Mouse (Mus musculus) CH12.LX (cell line): Measurements from ENCODE around the gene Igsf8. TPM values are rescaled to one million over a fixed set of nuclear protein-coding genes. Genes with fewer than 3 reads are reported as not detected.

ENCODE experiments used
- DNase-seq: peaks from one replicate; pipeline ENCODE4 v3.0.0-alpha.2; 2013; ENCODE audit errors: extremely low read depth
- H3K27ac ChIP-seq: 2 replicates; pipeline ENCODE4 v1.5.1; 2012; ENCODE audit warnings: low read depth, mild to moderate bottlenecking, control low read depth, moderate library complexity; ENCODE audit not compliant: insufficient read depth
- H3K27me3 ChIP-seq: replicated peaks from 2 replicates; pipeline ENCODE3; 2012; ENCODE audit warnings: inconsistent platforms
- H3K36me3 ChIP-seq, 2 experiments: replicated peaks in 1 of 2; 2 replicates each; pipeline versions ENCODE3 to v1.6.1; 2012; ENCODE audit warnings: inconsistent platforms in 1 of 2, low read length in 1 of 2, mild to moderate bottlenecking in 1 of 2, mixed read lengths in 1 of 2, moderate library complexity in 1 of 2; ENCODE audit not compliant: control insufficient read depth in 1 of 2, insufficient read depth in 1 of 2
- H3K4me1 ChIP-seq, 2 experiments: 2 replicates each; pipeline ENCODE4 v1.6.1; 2012; ENCODE audit warnings: inconsistent platforms in 1 of 2, moderate library complexity in 1 of 2; ENCODE audit not compliant: insufficient read depth in 2 of 2, control insufficient read depth in 1 of 2
- H3K4me2 ChIP-seq: 2 replicates; pipeline ENCODE4 v1.6.1; 2012; ENCODE audit warnings: low read depth, mild to moderate bottlenecking, control low read depth; ENCODE audit not compliant: poor library complexity, insufficient read depth, severe bottlenecking
- H3K4me3 ChIP-seq, 3 experiments: fragments of 150-350 bp in 1 of 3; sonication (generic) in 1 of 3; replicated peaks in 1 of 3; 2 replicates each; pipeline versions ENCODE3 to v1.5.1; 2011 to 2012; ENCODE audit warnings: low read depth in 2 of 3, low read length in 2 of 3, mild to moderate bottlenecking in 2 of 3, moderate library complexity in 2 of 3, control low read depth in 1 of 3, improper control_type of control experiment in 1 of 3, inconsistent platforms in 1 of 3, mixed read lengths in 1 of 3; ENCODE audit not compliant: poor library complexity in 1 of 3
- H3K79me2 ChIP-seq: replicated peaks from 2 replicates; pipeline ENCODE4 v1.6.1; 2012; ENCODE audit warnings: mild to moderate bottlenecking, moderate library complexity; ENCODE audit not compliant: control insufficient read depth, poor library complexity, insufficient read depth, severe bottlenecking; ENCODE audit errors: extremely low read depth
- H3K9ac ChIP-seq: 2 replicates; pipeline ENCODE4 v1.6.1; 2012; ENCODE audit warnings: low read depth, mild to moderate bottlenecking, control low read depth, moderate library complexity; ENCODE audit not compliant: insufficient read depth
- H3K9me3 ChIP-seq: replicated peaks from 2 replicates; pipeline ENCODE3; 2012; ENCODE audit warnings: low read length, inconsistent platforms, mixed read lengths
- BHLHE40 ChIP-seq: IDR thresholded peaks from 2 replicates; pipeline ENCODE4 v1.6.1; 2011; ENCODE audit warnings: mild to moderate bottlenecking, low read depth, low read length, improper control_type of control experiment
- CHD2 ChIP-seq: IDR thresholded peaks from 2 replicates; pipeline ENCODE4 v1.6.1; 2011; ENCODE audit warnings: low read length, improper control_type of control experiment
- CTCF ChIP-seq, 2 experiments: IDR thresholded peaks in 1 of 2; conservative IDR thresholded peaks in 1 of 2; 2 replicates each; pipeline ENCODE4 v1.5.1; 2011 to 2012; ENCODE audit warnings: low read depth in 2 of 2, low read length in 2 of 2, improper control_type of control experiment in 1 of 2, inconsistent platforms in 1 of 2, mild to moderate bottlenecking in 1 of 2, moderate library complexity in 1 of 2
- ELF1 ChIP-seq: IDR thresholded peaks from 2 replicates; pipeline ENCODE4 v1.6.1; 2014; ENCODE audit warnings: low read depth, mild to moderate bottlenecking, inconsistent platforms, low read length, improper control_type of control experiment
- GABPA ChIP-seq: IDR thresholded peaks from 2 replicates; pipeline ENCODE4 v1.6.1; 2012; ENCODE audit warnings: low read depth, low read length, improper control_type of control experiment, inconsistent platforms; ENCODE audit not compliant: insufficient replicate concordance
- HCFC1 ChIP-seq: IDR thresholded peaks from 2 replicates; pipeline ENCODE4 v1.6.1; 2012; ENCODE audit warnings: low read depth, mild to moderate bottlenecking, inconsistent platforms, low read length, improper control_type of control experiment
- IRF4 ChIP-seq: IDR thresholded peaks from 2 replicates; pipeline ENCODE4 v1.6.1; 2014; ENCODE audit warnings: low read depth, mild to moderate bottlenecking, inconsistent platforms, low read length, improper control_type of control experiment
- JUND ChIP-seq: conservative IDR thresholded peaks from 2 replicates; pipeline ENCODE4 v1.6.1; 2011; ENCODE audit warnings: low read depth, low read length, improper control_type of control experiment
- MAX ChIP-seq: IDR thresholded peaks from 2 replicates; pipeline ENCODE4 v1.6.1; 2011; ENCODE audit warnings: low read length, improper control_type of control experiment
- MAZ ChIP-seq: IDR thresholded peaks from 2 replicates; pipeline ENCODE4 v1.6.1; 2012; ENCODE audit warnings: low read depth, mild to moderate bottlenecking, inconsistent platforms, low read length, improper control_type of control experiment, moderate library complexity
- MEF2A ChIP-seq: IDR thresholded peaks from 2 replicates; pipeline ENCODE4 v1.6.1; 2014; ENCODE audit warnings: low read depth, mild to moderate bottlenecking, inconsistent platforms, low read length, improper control_type of control experiment, borderline replicate concordance
- MXI1 ChIP-seq: IDR thresholded peaks from 2 replicates; pipeline ENCODE4 v1.6.1; 2011; ENCODE audit warnings: mild to moderate bottlenecking, low read depth, low read length, improper control_type of control experiment
- MYC ChIP-seq: IDR thresholded peaks from 2 replicates; pipeline ENCODE4 v1.6.1; 2011; ENCODE audit warnings: low read depth, mild to moderate bottlenecking, improper control_type of control experiment, low read length
- NELFE ChIP-seq: IDR thresholded peaks from 2 replicates; pipeline ENCODE4 v1.6.1; 2011; ENCODE audit warnings: low read depth, low read length, improper control_type of control experiment
- PAX5 ChIP-seq: IDR thresholded peaks from 2 replicates; pipeline ENCODE4 v1.6.1; 2012; ENCODE audit warnings: low read length, inconsistent platforms, mixed read lengths
- POLR2A ChIP-seq: IDR thresholded peaks from 2 replicates; pipeline ENCODE4 v1.6.1; 2011; ENCODE audit warnings: low read depth, mild to moderate bottlenecking, improper control_type of control experiment, low read length
- RAD21 ChIP-seq: IDR thresholded peaks from 2 replicates; pipeline ENCODE4 v1.6.1; 2011; ENCODE audit warnings: low read depth, mild to moderate bottlenecking, low read length, improper control_type of control experiment, moderate library complexity
- RCOR1 ChIP-seq: conservative IDR thresholded peaks from 2 replicates; pipeline ENCODE4 v1.6.1; 2012; ENCODE audit warnings: low read depth, mild to moderate bottlenecking, inconsistent platforms, low read length, improper control_type of control experiment
- SIN3A ChIP-seq: IDR thresholded peaks from 2 replicates; pipeline ENCODE4 v1.6.1; 2012; ENCODE audit warnings: low read length, improper control_type of control experiment, inconsistent platforms
- SMC3 ChIP-seq: IDR thresholded peaks from 2 replicates; pipeline ENCODE4 v1.6.1; 2011; ENCODE audit warnings: low read depth, low read length, improper control_type of control experiment
- TBP ChIP-seq: conservative IDR thresholded peaks from 2 replicates; pipeline ENCODE4 v1.6.1; 2011; ENCODE audit warnings: low read depth, low read length, improper control_type of control experiment
- TCF12 ChIP-seq: IDR thresholded peaks from 2 replicates; pipeline ENCODE4 v1.6.1; 2014; ENCODE audit warnings: low read depth, mild to moderate bottlenecking, inconsistent platforms, low read length, improper control_type of control experiment
- UBTF ChIP-seq: IDR thresholded peaks from 2 replicates; pipeline ENCODE4 v1.6.1; 2012; ENCODE audit warnings: low read depth, mild to moderate bottlenecking, inconsistent platforms, low read length, improper control_type of control experiment, moderate library complexity
- ZC3H11A ChIP-seq: IDR thresholded peaks from 2 replicates; pipeline ENCODE4 v1.6.1; 2012; ENCODE audit warnings: low read depth, mild to moderate bottlenecking, inconsistent platforms, low read length, improper control_type of control experiment
- ZKSCAN1 ChIP-seq: IDR thresholded peaks from 2 replicates; pipeline ENCODE4 v1.6.1; 2012; ENCODE audit warnings: low read depth, inconsistent platforms, low read length, improper control_type of control experiment, borderline replicate concordance
- ZNF384 ChIP-seq: IDR thresholded peaks from 2 replicates; pipeline ENCODE4 v1.6.1; 2012; ENCODE audit warnings: low read depth, low read length, improper control_type of control experiment, inconsistent platforms
- dilution Hi-C: fragments of 300-500 bp; cut with MboI; formaldehyde crosslinking; loops from 2 replicates; pipeline ENCODE4 v1.14.3; 2020; ENCODE audit warnings: low sequenced_read_pairs; ENCODE audit not compliant: extremely low pct_unique_long_range_greater_than_20kb, extremely low pct_ligation_motif_present
- in situ Hi-C: fragments of 300-500 bp; cut with MboI; formaldehyde crosslinking; loops from 3 replicates; pipeline ENCODE4 v1.14.3; 2019; ENCODE audit warnings: low sequenced_read_pairs, low pct_ligation_motif_present, low pct_unique_long_range_greater_than_20kb, mixed read lengths
- polyA plus RNA-seq: library from polyadenylated mRNA; unstranded; fragments of >175 nt; gene quantifications from 2 replicates; pipeline ENCODE4 v1.2.1, GENCODE M21; 2012; ENCODE audit warnings: low read depth; ENCODE audit not compliant: insufficient read length
- total RNA-seq, 2 experiments: library from RNA; depleted of rRNA; stranded (reverse); fragments of 300-350 nt in 1 of 2; fragments of >200 nt in 1 of 2; gene quantifications; 2 replicates each; pipeline ENCODE4 v1.2.3; 2012 to 2014

Gene Igsf8
- total and polyA plus RNA-seq, 3 experiments, result 7.4 to 37.0 (median 25.9) TPM

GRCm38 (mm10) chr1:172217148-172217547 is 44.3 kb upstream of the Igsf8 start:
- H3K9ac ChIP-seq, result peak overlapping the region; percentile 67
- H3K36me3 ChIP-seq, result no peaks in the 10 kb centered on the region
- H3K9me3 ChIP-seq, result no peaks in the 10 kb centered on the region
- H3K4me2 ChIP-seq, result peak overlapping the region; percentile 73
- no peaks in the 10 kb centered on the region for H3K27me3 ChIP-seq
- TF ChIP-seq PAX5 (no peak), HCFC1 (peak; percentile 74), ELF1 (peak; percentile 71; the same call in 1 of the 2 replicates), ZC3H11A (peak; percentile 27; the same call in 1 of the 2 replicates), ZNF384 (peak; percentile 87), GABPA (no peak), POLR2A (peak; percentile 58), MAX (no peak), NELFE (0 out of 2 replicates have a peak, but pooled peaks have one; percentile 28), MYC (no peak; the same call in 1 of the 2 replicates), TBP (0 out of 2 replicates have a peak, but pooled peaks have one; percentile 42), CHD2 (peak; percentile 99), IRF4 (peak; percentile 70; the same call in 1 of the 2 replicates), RAD21 (peak; percentile 79), MEF2A (peak; percentile 76; the same call in 1 of the 2 replicates), SIN3A (peak; percentile 69; the same call in 1 of the 2 replicates), MAZ (peak; percentile 99), RCOR1 (no peak), MXI1 (0 out of 2 replicates have a peak, but pooled peaks have one; percentile 10), CTCF (conservative IDR thresholded peaks at IDR 0.05 in 1 of 2, IDR thresholded peaks at IDR 0.05 in 1 of 2; ENCODE audit: low read depth in 2 of 2, low read length in 2 of 2) (peak; percentile 82 to 96), BHLHE40 (peak; percentile 63; the same call in 1 of the 2 replicates), SMC3 (peak; percentile 91), ZKSCAN1 (no peak), JUND (no peak; the same call in 1 of the 2 replicates), TCF12 (peak; percentile 74; the same call in 1 of the 2 replicates), UBTF (no peak)
- TF ChIP-seq, all 38 proteins: peak for 18
- in situ Hi-C loops (no loop called here), dilution Hi-C loops (no loop called here)
- Histone ChIP-seq H3K79me2 (no peaks in the 10 kb centered on the region), H3K4me3 (peak overlapping the region in 2 of 3 experiments; percentile 23 to 30), H3K27ac (no peak overlapping the region), H3K4me1 (peaks cover 4 to 23% of the 10 kb centered on the region in 2 experiments; a peak in 3 of 4 replicates)
- DNase-seq, result peak; percentile 96
